Mouse (Mus musculus) megakaryocyte-erythroid progenitor cell, adult 5-6 weeks (primary cell): ENCODE data around the gene Dtnbp1. TPM values are rescaled to one million over a fixed set of nuclear protein-coding genes. Genes with fewer than 3 reads are reported as not detected.

Source experiments
- ATAC-seq: replicated peaks from 2 replicates; pipeline ENCODE4 v1.8.0; 2016; ENCODE audit warnings: mild to moderate bottlenecking, inconsistent platforms; ENCODE audit not compliant: severe bottlenecking, poor library complexity, low FRiP score, low TSS enrichment
- total RNA-seq, 2 experiments: library from RNA; stranded (forward) in 1 of 2; stranded (reverse) in 1 of 2; fragments of 200-1000, 215-1000 nt in 1 of 2; fragments of >200 nt in 1 of 2; fragmentation: Nextera tagmentation in 1 of 2; gene quantifications; 2 replicates each; pipeline ENCODE4 v1.2.3; 2014 to 2017

Dtnbp1 gene
- total RNA-seq, 2 experiments from 2014 or later, result 22.7 to 61.7 TPM

- ATAC-seq, result peak; percentile 58
Observed at GRCm38 (mm10) chr13:44915945-44916344, 86.0 kb downstream of the Dtnbp1 start.

GRCm38 (mm10) chr13:44915382-44915781, 86.6 kb downstream of the Dtnbp1 start:
- ATAC-seq, result peak; percentile 29; the same call in 1 of the 2 replicates

- ATAC-seq, result no peak
Observed at GRCm38 (mm10) chr13:44913560-44913959, 88.4 kb downstream of the Dtnbp1 start.

- ATAC-seq, result no peak
Observed at GRCm38 (mm10) chr13:44912851-44913250, 89.1 kb downstream of the Dtnbp1 start.

GRCm38 (mm10) chr13:44908790-44909189, 93.2 kb downstream of the Dtnbp1 start:
- ATAC-seq, result no peak

GRCm38 (mm10) chr13:44907702-44908101, 94.2 kb downstream of the Dtnbp1 start:
- no peak for ATAC-seq

- no peak for ATAC-seq
Observed at GRCm38 (mm10) chr13:44906141-44906540, 95.8 kb downstream of the Dtnbp1 start.

GRCm38 (mm10) chr13:44904271-44904670, 97.7 kb downstream of the Dtnbp1 start:
- ATAC-seq, result no peak

GRCm38 (mm10) chr13:44903416-44903815, 98.5 kb downstream of the Dtnbp1 start:
- ATAC-seq, result no peak

- ATAC-seq, result no peak
Observed at GRCm38 (mm10) chr13:44902299-44902698, 99.6 kb downstream of the Dtnbp1 start.

GRCm38 (mm10) chr13:44896211-44896610, 105.7 kb downstream of the Dtnbp1 start:
- ATAC-seq, result no peak

GRCm38 (mm10) chr13:44891813-44892730, 109.9 kb downstream of the Dtnbp1 start:
- ATAC-seq, result no peak

- ATAC-seq, result no peak
Observed at GRCm38 (mm10) chr13:44890612-44891011, 111.3 kb downstream of the Dtnbp1 start.

GRCm38 (mm10) chr13:44886221-44886620, 115.7 kb downstream of the Dtnbp1 start:
- no peak for ATAC-seq

- ATAC-seq, result no peak
Observed at GRCm38 (mm10) chr13:44881001-44881400, 120.9 kb downstream of the Dtnbp1 start.

- ATAC-seq, result no peak
Observed at GRCm38 (mm10) chr13:44876799-44877198, 125.1 kb downstream of the Dtnbp1 start.

Other genes starting within 250 kb of the Dtnbp1 start
- gene Gm9817, start 76.5 kb upstream of the Dtnbp1 start, total RNA-seq (2014; fragmentation: Nextera tagmentation), result not detected in 2 replicates
- gene Gm9817, start 76.5 kb upstream of the Dtnbp1 start, total RNA-seq (2017), result not detected in 2 replicates